Mouse (Mus musculus): ENCODE measurements around the gene Hoxd10. TPM values are rescaled to one million over a fixed set of nuclear protein-coding genes. Genes with fewer than 3 reads are reported as not detected.

The Hoxd10 gene
- polyA plus RNA-seq, 2 experiments from 2014 or later: not detected

DNA sequence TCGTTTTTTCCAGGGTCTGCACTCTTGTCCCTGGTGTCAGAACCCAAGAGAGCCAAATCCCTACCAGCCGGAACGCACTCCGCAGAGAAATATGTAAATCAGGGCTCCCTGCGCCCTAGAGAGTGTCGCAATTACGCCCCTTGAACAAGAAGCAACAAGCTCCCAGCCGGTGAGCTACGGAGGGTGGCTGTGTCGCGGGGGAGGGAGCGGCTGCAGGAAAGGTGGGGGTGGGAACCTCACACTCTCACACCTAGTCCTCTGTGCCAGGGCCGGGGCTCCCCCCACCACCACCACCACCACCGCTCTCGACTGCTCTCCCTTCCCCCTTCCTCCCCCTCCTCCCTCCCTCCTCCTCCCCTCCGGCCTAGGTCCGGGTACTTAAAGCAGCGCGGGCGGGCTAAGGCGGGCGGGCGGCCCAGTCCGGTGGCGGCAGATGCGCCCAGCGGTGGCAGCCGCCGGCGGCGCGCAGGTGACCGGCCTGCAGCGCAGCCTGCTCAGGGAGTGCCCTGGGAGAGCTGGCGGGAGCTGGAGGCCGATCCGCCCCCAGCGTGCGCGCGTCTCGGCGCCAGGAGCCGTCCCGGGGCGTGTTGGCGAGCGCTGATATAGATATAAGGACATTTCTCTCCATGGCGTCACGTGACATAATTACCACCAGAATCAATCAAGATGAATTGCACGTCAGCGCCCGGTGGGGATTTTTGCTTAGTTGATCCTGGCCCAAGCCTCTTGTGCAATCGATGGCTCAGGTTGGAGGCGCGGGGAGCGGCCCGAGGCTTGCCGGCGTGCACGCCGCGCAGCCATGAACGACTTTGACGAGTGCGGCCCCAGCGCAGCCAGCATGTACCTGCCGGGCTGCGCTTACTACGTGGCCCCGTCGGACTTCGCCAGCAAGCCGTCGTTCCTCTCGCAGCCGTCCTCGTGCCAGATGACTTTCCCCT is 9.9 kb upstream of the Hoxd10 start:
- ATAC-seq: no peak

- ATAC-seq: no peak
Observed at GRCm38 (mm10) chr2:74682796-74683195, 8.9 kb upstream of the Hoxd10 start.

- ATAC-seq: no peak
Observed at GRCm38 (mm10) chr2:74683471-74683951, 8.2 kb upstream of the Hoxd10 start.

DNA sequence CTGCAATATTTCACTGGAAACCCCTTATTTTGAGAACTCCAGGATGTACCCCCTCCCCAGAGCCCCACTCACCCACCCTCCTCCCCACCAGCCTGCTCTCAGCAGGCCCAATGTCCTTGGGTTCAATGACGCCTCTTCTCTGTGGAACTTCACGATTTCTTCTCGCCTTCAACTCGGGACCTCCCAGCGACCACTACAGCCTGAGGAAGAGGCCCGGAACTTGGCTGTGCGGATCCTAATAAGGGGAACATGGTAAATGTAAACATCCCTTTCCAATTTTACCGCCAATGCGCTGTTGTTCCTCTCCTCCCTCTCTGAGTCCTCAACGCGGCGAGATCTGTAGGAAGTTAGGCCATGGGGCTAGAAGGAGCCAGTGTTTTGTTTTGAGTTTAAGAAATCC is 7.6 kb upstream of the Hoxd10 start:
- no peak for ATAC-seq

DNA sequence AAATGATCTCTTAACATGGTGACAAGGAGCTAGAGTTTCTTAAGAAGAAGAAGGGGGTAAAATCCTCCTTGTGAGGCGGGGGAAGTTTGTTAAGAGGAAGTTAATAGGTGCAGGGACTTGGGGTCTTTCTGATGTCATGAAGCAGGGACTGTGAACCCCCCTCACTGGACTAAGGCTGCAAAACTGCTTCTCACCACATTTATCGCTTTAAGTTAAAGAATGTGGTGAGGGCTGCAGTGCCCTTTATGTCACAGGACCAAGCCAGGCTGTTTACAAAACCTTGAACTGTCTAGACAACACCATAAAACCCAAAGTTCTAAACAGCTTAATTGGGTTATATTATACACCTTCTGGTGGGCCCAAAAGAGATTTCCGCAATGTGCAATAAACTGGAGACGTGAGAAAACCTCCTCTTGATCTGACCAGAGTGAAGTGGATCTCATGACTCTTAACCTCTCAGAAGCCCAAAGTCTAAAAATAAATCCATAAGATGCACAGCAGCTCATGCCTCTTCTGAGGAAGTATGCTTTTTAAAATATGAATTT is 6.6 kb upstream of the Hoxd10 start:
- ATAC-seq: no peak

DNA sequence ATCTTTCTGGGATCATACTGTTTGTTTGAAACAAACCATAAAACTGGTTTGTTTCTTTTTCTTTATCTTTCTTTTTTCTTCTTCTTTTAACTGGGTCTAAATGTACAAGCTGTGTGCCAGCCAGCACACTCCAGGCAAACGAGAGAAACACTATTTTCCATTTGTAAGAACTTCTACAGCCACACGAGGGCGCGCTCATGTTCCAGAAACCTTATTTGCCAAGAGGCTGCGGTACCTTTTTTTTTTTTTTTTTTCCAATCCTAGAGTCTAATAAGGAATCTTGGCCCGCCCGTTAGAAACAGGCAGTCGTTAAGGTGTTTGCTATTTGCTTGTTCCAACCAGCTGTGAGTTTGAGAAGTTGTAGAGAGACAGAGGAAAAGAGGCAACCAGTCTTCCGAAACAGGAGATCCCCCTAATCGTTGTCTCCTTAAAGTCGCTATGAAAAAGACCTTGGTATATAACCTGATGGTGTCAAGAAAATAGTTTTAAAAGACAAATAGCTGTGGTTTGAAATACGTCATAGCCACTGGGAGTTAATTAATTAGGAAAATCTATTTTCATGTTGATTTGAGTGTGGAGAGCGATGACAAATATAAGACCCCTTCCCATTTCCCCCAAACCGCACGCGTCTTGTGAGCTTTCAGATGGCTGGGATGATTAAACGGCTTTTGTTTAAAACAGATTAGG is 5.3 kb upstream of the Hoxd10 start:
- ATAC-seq: no peak

DNA sequence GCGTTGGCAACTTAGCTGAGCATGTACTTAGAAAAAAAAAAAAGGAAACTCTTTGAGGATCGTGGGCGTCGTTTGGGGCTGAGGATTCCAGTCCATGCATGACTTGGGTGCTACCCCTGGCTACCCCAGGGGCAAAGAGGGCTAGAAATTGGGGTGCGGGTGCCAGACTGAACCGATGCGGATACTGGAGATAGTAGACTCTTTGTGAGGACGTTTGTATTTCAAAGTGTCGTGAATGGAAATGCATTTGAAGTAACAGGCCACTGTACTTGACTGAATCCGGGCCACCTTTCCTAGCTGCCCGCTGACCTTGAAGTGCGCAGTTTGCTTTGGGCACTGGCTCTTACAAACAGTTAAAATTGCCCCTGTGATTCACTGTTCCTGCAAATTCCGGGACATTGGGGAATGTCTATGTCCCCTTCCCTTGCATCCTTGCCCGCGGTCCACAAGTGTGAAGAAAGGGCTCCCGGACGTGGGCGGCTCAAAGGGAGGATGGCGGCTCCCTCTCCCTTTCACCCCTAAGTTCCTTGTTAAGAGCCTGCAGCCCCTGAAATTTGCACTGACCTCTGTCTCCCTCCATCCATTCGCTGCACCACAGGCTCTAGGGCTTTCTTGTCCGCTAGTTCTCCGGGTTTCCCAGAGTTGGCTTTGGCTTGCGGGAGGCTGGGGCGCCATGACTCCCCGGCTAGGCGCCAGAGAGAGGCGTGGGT is 4.6 kb upstream of the Hoxd10 start:
- ATAC-seq: no peak

DNA sequence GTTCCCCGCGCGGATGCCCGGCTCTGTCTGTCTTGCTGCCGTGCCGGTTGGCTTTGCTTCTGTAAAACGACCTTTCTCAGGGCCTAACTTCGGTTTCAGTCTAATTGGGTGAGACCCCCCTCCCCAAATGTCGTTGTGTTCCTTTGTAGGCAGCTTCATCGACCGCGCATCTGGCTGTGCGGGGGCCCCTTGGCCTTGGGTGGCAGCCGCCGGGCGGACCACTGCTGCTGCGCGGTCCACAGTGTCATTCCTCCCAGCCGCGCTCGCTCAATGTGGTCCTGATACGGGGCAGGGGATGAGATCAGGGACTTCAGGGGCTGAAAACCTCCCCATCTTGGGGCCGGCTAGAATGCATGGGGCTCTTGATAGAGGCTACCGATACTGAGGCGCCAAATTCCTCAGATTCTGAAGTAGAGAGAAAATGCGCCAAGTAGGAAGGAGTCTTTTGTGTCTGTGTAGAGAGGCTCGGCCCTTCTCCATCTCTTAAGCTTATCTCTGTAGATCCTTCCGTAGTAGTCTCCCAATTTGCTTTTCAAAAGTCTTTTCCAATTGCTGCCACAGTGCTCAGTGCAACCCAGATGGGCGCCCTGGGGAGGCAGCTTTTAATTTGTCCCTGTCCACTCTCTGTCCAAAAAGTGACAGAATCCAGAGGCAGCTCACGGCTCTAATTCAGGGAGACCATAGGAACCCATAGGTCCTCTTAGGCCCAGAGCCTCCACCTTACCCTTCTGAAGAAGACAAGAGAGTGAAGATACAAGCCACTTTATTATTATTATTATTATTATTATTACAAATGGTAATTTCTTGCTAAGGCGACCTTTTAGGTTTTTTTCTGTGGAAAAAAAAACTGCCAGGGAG is 3.8 kb upstream of the Hoxd10 start:
- no peak for ATAC-seq

DNA sequence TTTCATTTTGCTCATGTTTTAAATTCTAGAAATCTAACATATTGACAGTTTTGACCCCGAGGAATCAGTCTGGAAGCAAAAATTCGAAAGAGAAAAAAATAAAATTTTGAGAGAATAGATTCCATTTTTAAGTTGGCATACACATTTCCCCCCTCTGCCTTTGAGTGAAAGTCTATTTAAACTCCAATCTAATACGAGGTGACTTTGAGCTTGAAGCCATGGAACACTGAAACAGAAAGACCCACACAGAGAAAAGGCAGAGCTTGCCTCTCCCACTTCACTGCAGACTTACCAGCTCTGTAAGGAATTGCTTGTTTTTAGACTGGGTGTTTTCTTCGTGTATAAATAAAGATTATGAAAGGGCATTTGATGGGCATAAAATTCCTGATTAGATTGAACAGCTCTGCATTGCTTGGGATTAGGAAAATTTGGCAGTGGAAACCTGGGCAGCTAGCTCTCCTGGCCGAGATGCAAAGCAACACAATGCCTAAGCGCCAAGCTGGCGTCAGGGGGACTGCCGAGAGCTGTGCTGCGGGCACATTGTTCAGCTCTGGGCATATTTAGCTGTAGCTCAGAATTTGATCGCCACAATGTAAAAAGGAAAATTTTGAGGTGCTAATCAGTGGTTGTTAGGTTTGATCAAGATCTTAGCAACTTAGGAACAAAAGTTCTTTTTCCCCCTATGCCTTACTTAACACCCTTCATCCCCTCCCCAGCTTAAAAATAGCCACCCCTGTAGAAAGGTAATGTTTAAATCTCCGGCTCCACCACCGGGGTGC is 2.7 kb upstream of the Hoxd10 start:
- no peak for ATAC-seq

- ATAC-seq: no peak
Observed at GRCm38 (mm10) chr2:74689574-74690337, 2.0 kb upstream of the Hoxd10 start.

DNA sequence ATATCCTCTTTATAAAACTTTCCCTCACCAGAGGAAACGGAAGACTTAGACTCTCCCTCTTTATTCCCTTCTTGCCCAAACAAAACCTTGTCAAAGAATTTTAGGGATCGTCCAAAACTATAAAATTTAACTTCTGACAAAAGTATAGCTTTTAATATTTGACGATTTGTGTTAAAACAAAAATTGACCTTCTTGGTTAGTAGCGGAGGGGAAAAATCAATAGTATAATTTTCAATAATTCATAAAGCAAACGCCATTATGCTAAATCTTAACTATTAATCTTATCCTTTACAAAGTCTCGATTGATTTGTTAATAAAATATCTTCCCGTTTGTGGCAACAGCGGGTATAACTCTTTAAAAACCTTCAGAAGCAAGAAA is 1.4 kb upstream of the Hoxd10 start:
- ATAC-seq: no peak

DNA sequence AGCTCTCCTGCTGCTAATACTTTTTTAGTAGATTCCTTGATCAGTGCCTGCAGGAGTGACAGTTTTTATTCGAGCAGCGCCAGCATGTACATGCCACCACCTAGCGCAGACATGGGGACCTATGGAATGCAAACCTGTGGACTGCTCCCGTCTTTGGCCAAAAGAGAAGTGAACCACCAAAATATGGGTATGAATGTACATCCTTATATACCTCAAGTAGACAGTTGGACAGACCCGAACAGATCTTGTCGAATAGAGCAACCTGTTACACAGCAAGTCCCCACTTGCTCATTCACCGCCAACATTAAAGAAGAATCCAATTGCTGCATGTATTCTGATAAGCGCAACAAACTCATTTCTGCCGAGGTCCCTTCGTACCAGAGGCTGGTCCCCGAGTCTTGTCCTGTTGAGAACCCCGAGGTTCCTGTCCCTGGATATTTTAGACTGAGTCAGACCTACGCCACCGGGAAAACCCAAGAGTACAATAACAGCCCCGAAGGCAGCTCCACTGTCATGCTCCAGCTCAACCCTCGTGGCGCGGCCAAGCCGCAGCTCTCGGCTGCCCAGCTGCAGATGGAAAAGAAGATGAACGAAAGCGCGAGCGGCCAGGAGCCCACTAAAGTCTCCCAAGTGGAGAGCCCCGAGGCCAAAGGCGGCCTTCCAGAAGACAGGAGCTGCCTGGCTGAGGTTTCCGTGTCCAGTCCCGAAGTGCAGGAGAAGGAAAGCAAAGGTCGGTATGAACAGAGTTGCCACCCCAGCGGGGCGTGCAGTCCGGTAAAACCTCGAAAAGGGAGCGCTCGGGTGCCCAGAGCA is 477 bp downstream of the Hoxd10 start:
- no peak for ATAC-seq

DNA sequence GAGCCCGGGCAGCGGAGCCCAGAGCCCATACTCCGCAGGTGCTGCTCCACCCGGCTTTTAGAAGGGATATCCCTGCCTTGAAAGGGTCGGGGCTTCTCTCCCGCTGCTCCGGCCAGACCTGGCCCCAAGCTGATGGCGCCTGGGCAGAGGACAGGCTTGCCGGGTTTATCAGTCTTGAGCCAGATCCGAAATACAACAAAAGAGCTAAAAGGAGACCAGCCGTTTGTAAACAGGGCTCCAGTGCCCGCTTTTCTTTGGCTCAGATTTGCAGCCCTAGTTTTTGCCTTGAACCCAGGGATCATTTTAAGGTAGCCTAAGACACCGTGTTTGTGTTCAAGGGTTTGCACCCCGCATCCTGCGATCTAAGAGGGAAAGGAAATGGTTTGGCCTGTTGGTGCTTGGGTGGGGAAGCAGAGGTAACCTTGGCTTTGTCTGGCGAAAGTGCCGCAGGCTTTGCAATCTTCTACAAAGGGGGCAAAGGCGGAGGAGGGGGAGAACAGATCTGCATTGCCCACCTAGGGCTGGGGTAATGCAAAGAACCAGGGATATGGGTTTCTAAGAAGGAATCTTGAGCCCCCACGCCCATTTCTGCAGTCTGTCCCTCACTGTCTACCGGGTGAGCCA is 1.2 kb downstream of the Hoxd10 start:
- ATAC-seq: no peak

DNA sequence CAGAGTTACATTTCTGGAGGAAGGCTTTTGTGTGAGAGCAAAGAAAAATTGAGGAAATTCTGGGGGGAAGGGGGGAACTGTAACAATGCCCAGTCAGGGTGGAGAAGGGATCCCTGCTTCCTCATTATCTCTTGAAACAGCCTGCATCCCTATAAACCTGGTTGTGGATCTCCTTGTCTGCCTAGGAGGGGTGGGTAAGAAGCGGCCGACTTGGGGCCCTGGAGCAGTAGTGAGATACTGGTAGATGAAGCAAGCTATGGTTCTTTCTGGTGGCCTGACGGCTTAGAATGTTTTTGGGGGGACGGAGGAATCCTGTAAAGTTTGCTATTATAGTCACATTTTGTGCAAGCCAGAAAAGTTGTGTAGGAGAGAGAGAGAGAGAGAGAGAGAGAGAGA is 1.7 kb downstream of the Hoxd10 start:
- no peak for ATAC-seq

- ATAC-seq: peak; percentile 33
Observed at GRCm38 (mm10) chr2:74694066-74694465, 2.3 kb downstream of the Hoxd10 start.

DNA sequence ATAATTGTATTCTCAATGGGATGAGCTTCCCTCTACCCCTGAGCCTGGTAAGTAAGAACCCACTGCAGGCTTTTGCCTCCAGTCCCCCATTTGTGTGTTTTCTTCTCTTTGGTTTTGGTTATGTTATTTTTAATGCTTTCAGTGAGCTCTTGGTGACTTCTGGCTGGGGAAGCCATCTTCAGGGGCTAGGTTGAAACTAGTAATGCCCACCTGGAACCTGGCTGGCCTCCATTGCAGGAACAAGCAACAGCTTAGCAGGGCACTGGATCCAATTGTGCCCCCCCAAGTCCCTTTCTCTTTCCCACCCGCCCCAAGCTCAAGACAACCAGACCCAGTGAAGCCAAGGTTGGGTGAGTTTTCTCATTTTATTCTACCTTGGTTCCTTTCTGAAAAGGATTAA is 3.7 kb downstream of the Hoxd10 start:
- no peak for ATAC-seq

- no peak for ATAC-seq
Observed at GRCm38 (mm10) chr2:74695813-74696430, 4.2 kb downstream of the Hoxd10 start.
